Mouse (Mus musculus): ENCODE measurements at regions not wholly inside any gene's neighbourhood (a gene's known extent, or its start where the extent isn't known, plus 50 kb on each side); places are given as distances from the start of the nearest gene placed in this dataset.

DNA sequence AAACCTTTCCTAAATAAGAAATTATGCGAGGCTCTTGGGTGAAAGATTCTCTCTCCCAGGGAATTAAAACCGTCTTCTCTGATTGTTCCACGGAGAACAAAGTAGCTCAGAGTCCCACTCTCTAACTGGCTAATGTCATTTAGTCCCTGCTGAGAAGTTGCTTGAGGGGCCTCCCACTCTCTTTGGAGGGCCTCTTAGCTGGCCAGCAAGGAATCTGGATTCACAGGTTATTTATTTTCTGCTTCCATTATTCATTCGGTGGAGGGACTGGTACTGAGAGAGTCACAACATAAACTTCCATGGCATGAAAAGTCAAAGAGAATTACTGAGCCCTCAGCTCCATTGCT is 210.8 kb downstream of the Mex3b start:
- Histone ChIP-seq H3K36me3 (ENCODE audit: control insufficient read depth, insufficient read depth, low read length) (no peaks in the 10 kb centered on the region), H3K4me3 (ENCODE audit: low read depth, low read length) (no peak overlapping the region), H3K4me1 (replicated peaks; ENCODE audit: control insufficient read depth, insufficient read depth, low read length) (no peaks in the 10 kb centered on the region), H3K9ac (ENCODE audit: low read depth, low read length) (no peak overlapping the region), H3K9me3 (ENCODE audit: control insufficient read depth, low read length) (no peaks in the 10 kb centered on the region), H3K27me3 (ENCODE audit: control insufficient read depth, insufficient read depth, low read length) (no peaks in the 10 kb centered on the region), H3K4me2 (replicated peaks; ENCODE audit: low read depth, low read length) (no peak overlapping the region), H3K27ac (ENCODE audit: low read depth, low read length) (peak overlapping the region; percentile 51; the same call in 1 of the 2 replicates)
- DNase-seq (ENCODE audit: low spot score) (no peak), ATAC-seq (ENCODE audit: low FRiP score) (peak; percentile 61)
- 23% methylated on average over 4 of the region's 4 CpGs for WGBS

DNA sequence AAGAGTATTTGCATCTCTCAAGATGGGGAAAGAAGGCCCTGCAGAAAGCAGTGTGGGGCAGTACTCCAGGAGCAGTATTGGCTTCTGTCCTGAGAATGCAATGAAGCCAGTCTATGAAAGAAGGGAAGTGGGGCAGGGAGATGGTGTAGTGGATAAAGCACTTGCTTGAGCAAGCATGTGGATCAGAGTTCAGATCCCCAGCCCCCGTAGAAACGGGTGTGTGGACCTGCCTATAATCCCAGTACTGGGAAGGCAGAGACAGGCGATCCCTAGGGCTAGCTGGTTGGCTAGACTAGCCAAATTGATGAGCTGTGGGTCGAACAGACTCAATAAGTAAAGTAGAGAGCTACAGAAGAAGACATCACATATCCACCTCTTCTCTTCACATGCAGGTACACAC is 211.6 kb downstream of the Mex3b start:
- H3K27ac ChIP-seq (ENCODE audit: low read depth, low read length): no peak overlapping the region
- ATAC-seq (ENCODE audit: low FRiP score) (no peak), DNase-seq (ENCODE audit: low spot score) (no peak)
- H3K9me3 ChIP-seq (ENCODE audit: control insufficient read depth, low read length): no peaks in the 10 kb centered on the region
- H3K4me2 ChIP-seq (replicated peaks; ENCODE audit: low read depth, low read length): no peak overlapping the region
- H3K9ac ChIP-seq (ENCODE audit: low read depth, low read length): no peak overlapping the region
- H3K36me3 ChIP-seq (ENCODE audit: control insufficient read depth, insufficient read depth, low read length): no peaks in the 10 kb centered on the region
- 84% methylated on average over 4 of the region's 4 CpGs for WGBS
- H3K27me3 ChIP-seq (ENCODE audit: control insufficient read depth, insufficient read depth, low read length): no peaks in the 10 kb centered on the region
- no peak overlapping the region for H3K4me3 ChIP-seq (ENCODE audit: low read depth, low read length)
- no peaks in the 10 kb centered on the region for H3K4me1 ChIP-seq (replicated peaks; ENCODE audit: control insufficient read depth, insufficient read depth, low read length)

DNA sequence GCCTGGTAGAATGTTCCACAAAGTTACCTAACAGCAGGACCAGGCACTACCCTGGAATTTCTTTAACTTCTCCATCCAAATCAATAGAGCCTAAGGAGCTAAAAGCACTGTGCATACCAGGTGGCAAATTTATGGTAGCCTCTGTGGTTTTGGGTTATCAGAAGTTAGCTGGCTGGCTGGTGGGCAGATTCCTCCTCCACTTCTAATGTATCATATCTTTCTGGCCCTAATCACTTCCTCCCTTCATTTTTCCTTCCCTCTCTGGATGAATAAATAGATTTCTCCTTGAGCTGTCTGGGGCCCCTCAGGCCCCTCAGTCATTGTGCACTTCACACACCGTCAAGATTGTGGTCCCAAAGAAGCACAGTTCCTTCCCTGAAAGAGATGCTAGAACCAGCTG is 212.7 kb downstream of the Mex3b start:
- DNase-seq (ENCODE audit: low spot score): no peak
- WGBS: 71% methylated on average over 1 of the region's 1 CpGs
- no peaks in the 10 kb centered on the region for H3K4me1 ChIP-seq (replicated peaks; ENCODE audit: control insufficient read depth, insufficient read depth, low read length)

DNA sequence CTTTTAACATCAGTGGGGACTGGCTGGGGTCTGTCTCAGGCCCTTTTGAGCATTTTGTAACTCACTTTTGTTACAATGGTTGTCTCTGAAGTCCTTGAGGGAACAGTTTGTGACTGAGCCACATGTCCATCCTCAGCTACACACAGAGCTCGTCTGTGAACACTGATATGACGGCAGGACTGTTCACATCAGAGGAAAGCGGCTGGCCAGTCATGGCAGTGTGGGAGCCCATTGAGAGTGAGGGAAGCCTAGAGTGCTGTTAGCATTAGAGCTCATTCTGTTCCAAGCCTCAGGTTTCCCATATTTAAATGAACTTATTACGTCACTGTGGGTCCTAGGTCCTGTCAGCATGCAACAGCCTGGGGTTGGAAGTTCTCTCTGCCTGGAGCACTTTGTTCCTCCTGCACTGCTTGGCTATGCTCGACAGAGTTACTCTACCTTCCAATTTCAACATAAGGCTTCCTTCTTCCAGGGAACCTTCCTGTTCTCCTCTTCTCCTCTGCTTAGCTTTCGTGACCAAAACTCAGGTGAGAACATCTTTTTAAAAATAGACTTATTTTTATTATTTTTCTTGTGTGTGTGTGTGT is 217.5 kb downstream of the Mex3b start:
- H3K4me2 ChIP-seq (replicated peaks; ENCODE audit: low read depth, low read length): no peak overlapping the region
- H3K4me3 ChIP-seq (ENCODE audit: low read depth, low read length): no peak overlapping the region
- H3K4me1 ChIP-seq (replicated peaks; ENCODE audit: control insufficient read depth, insufficient read depth, low read length): 0 out of 2 replicates have a peak, but pooled peaks cover 4% of the 10 kb centered on the region
- no peaks in the 10 kb centered on the region for H3K36me3 ChIP-seq (ENCODE audit: control insufficient read depth, insufficient read depth, low read length)
- DNase-seq (ENCODE audit: low spot score): no peak
- ATAC-seq (ENCODE audit: low FRiP score): no peak
- 83% methylated on average over 6 of the region's 6 CpGs for WGBS
- H3K9me3 ChIP-seq (ENCODE audit: control insufficient read depth, low read length): no peaks in the 10 kb centered on the region
- H3K9ac ChIP-seq (ENCODE audit: low read depth, low read length): no peak overlapping the region
- H3K27me3 ChIP-seq (ENCODE audit: control insufficient read depth, insufficient read depth, low read length): no peaks in the 10 kb centered on the region
- no peak overlapping the region for H3K27ac ChIP-seq (ENCODE audit: low read depth, low read length)

More for the DNA sequence above, 212.7 kb downstream of the Mex3b start:
- Histone ChIP-seq H3K9ac (ENCODE audit: low read depth, low read length) (no peak overlapping the region), H3K27me3 (ENCODE audit: control insufficient read depth, insufficient read depth, low read length) (no peaks in the 10 kb centered on the region), H3K36me3 (ENCODE audit: control insufficient read depth, insufficient read depth, low read length) (no peaks in the 10 kb centered on the region), H3K9me3 (ENCODE audit: control insufficient read depth, low read length) (no peaks in the 10 kb centered on the region), H3K4me3 (ENCODE audit: low read depth, low read length) (no peak overlapping the region), H3K4me2 (replicated peaks; ENCODE audit: low read depth, low read length) (no peak overlapping the region), H3K27ac (ENCODE audit: low read depth, low read length) (no peak overlapping the region)
- no peak for ATAC-seq (ENCODE audit: low FRiP score)

DNA sequence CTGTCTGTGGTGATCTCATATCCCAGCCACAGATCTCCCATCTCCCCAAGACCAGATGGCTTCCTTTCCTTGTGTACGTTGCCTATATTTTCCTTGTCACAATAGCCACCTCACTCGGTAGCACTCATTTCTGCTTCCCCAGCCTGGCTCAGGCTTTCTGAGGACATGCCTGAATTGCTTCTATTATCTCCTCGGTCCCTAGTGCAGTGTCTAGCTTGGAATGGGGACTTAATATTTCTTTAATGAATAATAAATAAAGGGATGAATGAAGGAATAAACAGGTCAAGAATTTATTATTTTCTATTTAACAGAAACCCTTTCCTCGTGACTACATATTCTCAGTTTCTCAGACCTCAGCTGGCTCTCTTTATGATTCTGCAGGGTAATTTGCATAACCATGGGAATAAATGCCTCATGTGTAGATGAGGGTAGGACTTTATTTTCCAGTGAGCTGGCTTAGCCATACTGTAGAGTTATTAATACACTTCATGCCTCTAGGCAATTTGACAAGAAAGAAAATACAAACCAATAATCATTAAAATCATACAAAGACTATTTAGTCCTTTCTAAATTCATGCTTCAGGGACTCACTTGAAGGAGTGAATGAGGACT is 218.5 kb downstream of the Mex3b start:
- no peak for DNase-seq (ENCODE audit: low spot score)
- H3K4me2 ChIP-seq (replicated peaks; ENCODE audit: low read depth, low read length): no peak overlapping the region

DNA sequence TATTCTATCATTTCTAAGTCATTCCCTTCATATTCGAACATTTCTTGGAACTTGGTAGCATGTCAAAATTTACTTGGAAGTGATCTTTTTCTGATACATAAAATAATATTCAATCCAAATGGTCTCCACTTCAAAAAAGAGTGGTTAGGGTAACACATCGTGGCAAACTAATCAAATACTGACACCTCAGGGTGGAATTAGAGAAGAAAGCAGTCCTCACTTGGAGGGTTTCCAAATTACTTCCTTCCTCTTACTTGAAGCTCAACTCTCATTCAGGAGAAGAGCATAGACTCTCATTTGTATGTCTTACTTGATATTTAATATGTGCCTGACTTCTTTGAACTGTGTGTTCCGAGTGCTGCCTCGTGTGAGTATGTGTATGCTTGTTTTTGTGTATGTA is 220.3 kb downstream of the Mex3b start:
- 83% methylated on average over 4 of the region's 4 CpGs for WGBS
- no peaks in the 10 kb centered on the region for H3K36me3 ChIP-seq (ENCODE audit: control insufficient read depth, insufficient read depth, low read length)

More for the DNA sequence above, 218.5 kb downstream of the Mex3b start:
- Histone ChIP-seq H3K36me3 (ENCODE audit: control insufficient read depth, insufficient read depth, low read length) (no peaks in the 10 kb centered on the region), H3K4me3 (ENCODE audit: low read depth, low read length) (no peak overlapping the region), H3K9me3 (ENCODE audit: control insufficient read depth, low read length) (no peaks in the 10 kb centered on the region), H3K27ac (ENCODE audit: low read depth, low read length) (no peak overlapping the region; the same call in 1 of the 2 replicates), H3K27me3 (ENCODE audit: control insufficient read depth, insufficient read depth, low read length) (no peaks in the 10 kb centered on the region), H3K9ac (ENCODE audit: low read depth, low read length) (no peak overlapping the region), H3K4me1 (replicated peaks; ENCODE audit: control insufficient read depth, insufficient read depth, low read length) (0 out of 2 replicates have a peak, but pooled peaks cover 4% of the 10 kb centered on the region)
- 51% methylated on average over 4 of the region's 4 CpGs for WGBS
- ATAC-seq (ENCODE audit: low FRiP score): peak; percentile 60; the same call in 1 of the 2 replicates

DNA sequence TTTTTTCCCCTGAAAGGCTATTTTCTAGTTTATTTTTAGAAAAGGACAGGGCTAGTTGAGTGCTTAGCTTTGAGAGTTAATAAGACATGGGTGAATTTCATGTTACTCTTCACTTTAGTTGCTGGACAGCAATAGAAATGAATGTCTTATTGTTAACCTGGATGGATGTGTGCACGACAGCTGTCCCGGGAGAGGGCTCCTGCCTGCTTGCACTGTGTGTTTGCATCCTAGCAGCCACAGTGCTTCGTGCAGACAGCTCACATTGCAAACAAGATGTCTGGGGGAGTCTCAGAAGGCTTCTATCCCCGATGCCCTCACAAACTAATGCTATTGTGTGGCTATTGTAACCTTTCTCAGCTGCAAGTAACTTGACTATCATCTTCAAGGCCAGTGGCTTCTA is 221.0 kb downstream of the Mex3b start:
- 0 out of 2 replicates have a peak overlapping the region, but pooled peaks have one; percentile 13 for H3K27ac ChIP-seq (ENCODE audit: low read depth, low read length)
- WGBS: 27% methylated on average over 4 of the region's 4 CpGs
- H3K9ac ChIP-seq (ENCODE audit: low read depth, low read length): no peak overlapping the region
- no peak for ATAC-seq (ENCODE audit: low FRiP score)
- H3K4me1 ChIP-seq (replicated peaks; ENCODE audit: control insufficient read depth, insufficient read depth, low read length): 0 out of 2 replicates have a peak, but pooled peaks cover 4% of the 10 kb centered on the region
- H3K36me3 ChIP-seq (ENCODE audit: control insufficient read depth, insufficient read depth, low read length): no peaks in the 10 kb centered on the region
- H3K4me3 ChIP-seq (ENCODE audit: low read depth, low read length): no peak overlapping the region
- no peaks in the 10 kb centered on the region for H3K27me3 ChIP-seq (ENCODE audit: control insufficient read depth, insufficient read depth, low read length)
- DNase-seq (ENCODE audit: low spot score): no peak
- no peaks in the 10 kb centered on the region for H3K9me3 ChIP-seq (ENCODE audit: control insufficient read depth, low read length)
- H3K4me2 ChIP-seq (replicated peaks; ENCODE audit: low read depth, low read length): no peak overlapping the region

More for the DNA sequence above, 220.3 kb downstream of the Mex3b start:
- H3K4me3 ChIP-seq (ENCODE audit: low read depth, low read length): no peak overlapping the region
- H3K27me3 ChIP-seq (ENCODE audit: control insufficient read depth, insufficient read depth, low read length): no peaks in the 10 kb centered on the region
- H3K27ac ChIP-seq (ENCODE audit: low read depth, low read length): no peak overlapping the region
- H3K9ac ChIP-seq (ENCODE audit: low read depth, low read length): no peak overlapping the region
- ATAC-seq (ENCODE audit: low FRiP score) (no peak), DNase-seq (ENCODE audit: low spot score) (no peak)
- H3K9me3 ChIP-seq (ENCODE audit: control insufficient read depth, low read length): no peaks in the 10 kb centered on the region
- no peak overlapping the region for H3K4me2 ChIP-seq (replicated peaks; ENCODE audit: low read depth, low read length)
- 0 out of 2 replicates have a peak, but pooled peaks cover 4% of the 10 kb centered on the region for H3K4me1 ChIP-seq (replicated peaks; ENCODE audit: control insufficient read depth, insufficient read depth, low read length)

DNA sequence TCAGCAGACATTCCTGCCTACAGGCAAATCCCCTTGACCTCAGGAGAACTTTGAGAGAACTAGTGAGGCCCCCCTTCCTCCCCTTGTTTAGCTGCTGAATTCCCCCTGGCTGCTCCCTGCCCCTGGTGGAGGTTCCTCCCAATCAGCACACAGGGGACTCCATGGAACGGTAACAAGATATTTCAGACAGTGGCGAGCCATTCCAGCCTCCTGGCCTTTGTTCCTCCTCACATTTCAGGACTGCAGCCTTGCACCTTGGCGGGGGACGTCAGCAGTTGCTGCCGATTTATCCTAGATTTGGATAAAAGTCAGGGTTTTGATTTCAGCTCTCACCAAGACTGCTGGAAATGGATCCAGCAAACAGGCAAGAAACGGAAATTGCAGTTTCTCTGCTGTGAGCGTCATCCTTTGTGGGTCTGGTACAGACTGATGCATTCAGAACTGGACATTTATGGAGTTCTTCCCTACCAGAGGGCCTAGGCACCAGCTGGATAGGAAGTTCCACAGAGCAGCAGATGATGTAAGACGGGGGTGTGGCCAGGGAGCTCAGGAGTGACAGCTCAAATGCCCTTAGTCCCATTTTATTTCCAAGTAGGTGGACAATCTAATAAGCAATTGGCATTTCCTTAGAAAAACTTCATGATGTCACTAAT is 222.3 kb downstream of the Mex3b start:
- H3K9ac ChIP-seq (ENCODE audit: low read depth, low read length): peak overlapping the region; percentile 19; the same call in 1 of the 2 replicates
- WGBS: 37% methylated on average over 8 of the region's 8 CpGs

More for the DNA sequence above, 222.3 kb downstream of the Mex3b start:
- Histone ChIP-seq H3K27me3 (ENCODE audit: control insufficient read depth, insufficient read depth, low read length) (no peaks in the 10 kb centered on the region), H3K9me3 (ENCODE audit: control insufficient read depth, low read length) (no peaks in the 10 kb centered on the region), H3K4me1 (replicated peaks; ENCODE audit: control insufficient read depth, insufficient read depth, low read length) (peaks cover 6% of the 10 kb centered on the region; the same call in 1 of the 2 replicates), H3K36me3 (ENCODE audit: control insufficient read depth, insufficient read depth, low read length) (no peaks in the 10 kb centered on the region), H3K4me3 (ENCODE audit: low read depth, low read length) (no peak overlapping the region), H3K27ac (ENCODE audit: low read depth, low read length) (no peak overlapping the region), H3K4me2 (replicated peaks; ENCODE audit: low read depth, low read length) (no peak overlapping the region)
- no peak for ATAC-seq (ENCODE audit: low FRiP score)
- peak; percentile 36 for DNase-seq (ENCODE audit: low spot score)
